Mouse (Mus musculus) ES-E14 (cell line): Measurements from ENCODE around the gene Hmgb4.

Source experiments
- CHD2 ChIP-seq: IDR thresholded peaks from 2 replicates; pipeline ENCODE4 v1.6.1; 2014; ENCODE audit warnings: mild to moderate bottlenecking, low read depth, low read length, inconsistent platforms
- HCFC1 ChIP-seq: IDR thresholded peaks from 2 replicates; pipeline ENCODE4 v1.6.1; 2012; ENCODE audit warnings: low read length, inconsistent platforms, borderline replicate concordance; ENCODE audit not compliant: insufficient read depth
- ZNF384 ChIP-seq: IDR thresholded peaks from 2 replicates; pipeline ENCODE4 v1.6.1; 2012; ENCODE audit warnings: low read depth, low read length, inconsistent platforms

DNA sequence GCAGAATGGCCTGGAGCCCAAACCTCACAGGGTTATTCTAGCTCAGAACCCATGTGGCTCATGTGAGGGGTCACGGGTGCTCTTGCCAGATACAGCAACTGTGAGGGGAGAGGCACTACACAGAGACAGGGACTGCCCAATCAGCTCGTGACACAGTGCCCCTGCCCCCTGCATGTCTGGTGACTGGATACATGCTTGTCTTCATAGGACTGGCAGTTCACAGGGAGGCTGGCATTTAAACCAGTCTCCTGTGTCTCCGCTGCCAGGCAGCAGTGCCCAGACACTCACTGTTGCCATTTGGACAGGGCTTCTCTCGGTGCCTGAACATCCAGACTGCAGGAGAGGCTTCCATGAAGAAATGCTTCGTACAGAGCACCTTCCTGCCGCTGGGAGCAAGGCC, 11.7 kb upstream of the Hmgb4 start:
- no peak for TF ChIP-seq HCFC1
- TF ChIP-seq CHD2: no peak
- no peak for TF ChIP-seq ZNF384
